Mouse (Mus musculus) midbrain, postnatal 0 days (tissue): Measurements from ENCODE around the gene Grifin. TPM values are rescaled to one million over a fixed set of nuclear protein-coding genes. Genes with fewer than 3 reads are reported as not detected.

ENCODE experiments used
- ATAC-seq: fragments of 200-750 bp; cut with Nextera tagmentation; 2 replicates; pipeline ENCODE4 v1.8.0; 2017; ENCODE audit warnings: moderate number of reproducible peaks, mild to moderate bottlenecking, moderate TSS enrichment, moderate library complexity; ENCODE audit not compliant: low FRiP score
- DNase-seq: peaks from one replicate; pipeline ENCODE4 v3.0.0-alpha.2; 2015; ENCODE audit warnings: low spot score
- H3K27ac ChIP-seq: fragments of 300-500 bp; sonication (generic); 2 replicates; pipeline ENCODE4 v1.5.1; 2014; ENCODE audit warnings: low read depth, mild to moderate bottlenecking, low read length, mixed read lengths
- H3K27me3 ChIP-seq: fragments of 300-500 bp; sonication (generic); 2 replicates; pipeline ENCODE4 v1.6.1; 2014; ENCODE audit warnings: low read length, control low read depth, mixed read lengths; ENCODE audit not compliant: insufficient read depth
- H3K36me3 ChIP-seq: fragments of 300-500 bp; sonication (generic); 2 replicates; pipeline ENCODE4 v1.6.1; 2014; ENCODE audit warnings: low read length, control low read depth, mixed read lengths; ENCODE audit not compliant: insufficient read depth
- H3K4me1 ChIP-seq: fragments of 300-500 bp; sonication (generic); 2 replicates; pipeline ENCODE4 v1.6.1; 2014; ENCODE audit warnings: mild to moderate bottlenecking, control low read depth, antibody characterized with exemption, low read length, mixed read lengths; ENCODE audit not compliant: insufficient read depth
- H3K4me2 ChIP-seq: fragments of 300-500 bp; sonication (generic); 2 replicates; pipeline ENCODE4 v1.6.1; 2014; ENCODE audit warnings: low read depth, mild to moderate bottlenecking, low read length, mixed read lengths; ENCODE audit not compliant: poor library complexity, severe bottlenecking
- H3K4me3 ChIP-seq: fragments of 300-500 bp; sonication (generic); 2 replicates; pipeline ENCODE4 v1.5.1; 2014; ENCODE audit warnings: low read depth, mild to moderate bottlenecking, low read length, moderate library complexity
- H3K9ac ChIP-seq: fragments of 300-500 bp; sonication (generic); replicated peaks from 2 replicates; pipeline ENCODE4 v1.6.1; 2014; ENCODE audit warnings: mild to moderate bottlenecking, low read length, moderate library complexity, mixed read lengths; ENCODE audit not compliant: poor library complexity, severe bottlenecking
- H3K9me3 ChIP-seq: fragments of 300-500 bp; sonication (generic); 2 replicates; pipeline ENCODE4 v1.6.1; 2016; ENCODE audit warnings: low read length, control low read depth
- CTCF ChIP-seq: IDR thresholded peaks from 2 replicates; pipeline ENCODE4 v1.5.1; 2016; ENCODE audit warnings: antibody characterized with exemption, mild to moderate bottlenecking
- WGBS: fragments of 180-500 bp; shearing (Covaris S2); extraction: QIAGEN DNeasy Blood & Tissue Kit; methylation state at CpG from one replicate; pipeline ENCODE4 v1.1.7; 2014; 5-methylcytosine and 5-hydroxymethylcytosine counted together
- polyA plus RNA-seq: library from polyadenylated mRNA; unstranded; fragments of >200 nt; fragmentation: Nextera tagmentation; extraction: Ambion mirVana; gene quantifications from 2 replicates; pipeline ENCODE4 v1.2.1, GENCODE M21; 2015
- total RNA-seq: library from RNA; depleted of rRNA; stranded (reverse); fragments of >200 nt; gene quantifications from 2 replicates; pipeline ENCODE4 v1.2.3, GENCODE M21; 2014

Grifin gene
- total and polyA plus RNA-seq, 2 experiments from 2014 or later = not detected

GRCm38 (mm10) chr5:140597787-140598186, 32.9 kb upstream of the Grifin start:
- no peak overlapping the region for H3K9ac ChIP-seq
- no peaks in the 10 kb centered on the region for H3K36me3 ChIP-seq
- ATAC-seq (no peak), DNase-seq (no peak)
- no peak overlapping the region for H3K4me2 ChIP-seq
- no peak for TF ChIP-seq CTCF
- H3K4me3 ChIP-seq = no peak overlapping the region
- WGBS = 89% methylated on average over 4 of the region's 4 CpGs
- no peaks in the 10 kb centered on the region for H3K27me3 ChIP-seq
- H3K27ac ChIP-seq = no peak overlapping the region
- no peaks in the 10 kb centered on the region for H3K4me1 ChIP-seq
- no peaks in the 10 kb centered on the region for H3K9me3 ChIP-seq

- TF ChIP-seq CTCF = no peak
- no peaks in the 10 kb centered on the region for H3K36me3 ChIP-seq
- no peaks in the 10 kb centered on the region for H3K4me1 ChIP-seq
- DNase-seq (no peak), ATAC-seq (no peak)
- H3K9ac ChIP-seq = no peak overlapping the region
- H3K4me3 ChIP-seq = no peak overlapping the region
- WGBS = 72% methylated on average over 18 of the region's 18 CpGs
- no peaks in the 10 kb centered on the region for H3K27me3 ChIP-seq
- no peak overlapping the region for H3K27ac ChIP-seq
- no peaks in the 10 kb centered on the region for H3K9me3 ChIP-seq
- no peak overlapping the region for H3K4me2 ChIP-seq
These were observed 32.2 kb upstream of the Grifin start for GRCm38 (mm10) chr5:140596927-140597588.

- no peak for ATAC-seq
- no peak overlapping the region for H3K27ac ChIP-seq
- H3K4me1 ChIP-seq = no peaks in the 10 kb centered on the region
- H3K9ac ChIP-seq = no peak overlapping the region
- H3K9me3 ChIP-seq = no peaks in the 10 kb centered on the region
- TF ChIP-seq CTCF = no peak
- H3K4me3 ChIP-seq = no peak overlapping the region
- no peaks in the 10 kb centered on the region for H3K27me3 ChIP-seq
- no peak overlapping the region for H3K4me2 ChIP-seq
- no peaks in the 10 kb centered on the region for H3K36me3 ChIP-seq
- DNase-seq = no peak
- WGBS = 78% methylated on average over 3 of the region's 3 CpGs
These were observed 31.6 kb upstream of the Grifin start for GRCm38 (mm10) chr5:140596426-140596825.

- 75% methylated on average over 5 of the region's 5 CpGs for WGBS
- Histone ChIP-seq H3K4me1 (no peaks in the 10 kb centered on the region), H3K9ac (no peak overlapping the region), H3K4me3 (no peak overlapping the region), H3K4me2 (no peak overlapping the region), H3K27ac (no peak overlapping the region), H3K9me3 (no peaks in the 10 kb centered on the region), H3K36me3 (no peaks in the 10 kb centered on the region), H3K27me3 (no peaks in the 10 kb centered on the region)
- no peak for DNase-seq
- no peak for ATAC-seq
- TF ChIP-seq CTCF = no peak
These were observed 30.0 kb upstream of the Grifin start for GRCm38 (mm10) chr5:140594846-140595245.

- TF ChIP-seq CTCF = no peak
- H3K9me3 ChIP-seq = no peaks in the 10 kb centered on the region
- no peak overlapping the region for H3K4me2 ChIP-seq
- 90% methylated on average over 16 of the region's 16 CpGs for WGBS
- H3K27ac ChIP-seq = no peak overlapping the region
- H3K27me3 ChIP-seq = no peaks in the 10 kb centered on the region
- H3K9ac ChIP-seq = no peak overlapping the region
- ATAC-seq = no peak
- H3K4me1 ChIP-seq = 0 out of 2 replicates have a peak, but pooled peaks cover under 1% of the 10 kb centered on the region
- H3K4me3 ChIP-seq = no peak overlapping the region
- H3K36me3 ChIP-seq = no peaks in the 10 kb centered on the region
- DNase-seq = no peak
These were observed 24.4 kb upstream of the Grifin start for GRCm38 (mm10) chr5:140589082-140589774.

GRCm38 (mm10) chr5:140583732-140584368, 19.0 kb upstream of the Grifin start:
- Histone ChIP-seq H3K27me3 (no peaks in the 10 kb centered on the region), H3K4me1 (peaks cover 12% of the 10 kb centered on the region), H3K9ac (no peak overlapping the region), H3K36me3 (no peaks in the 10 kb centered on the region), H3K4me2 (no peak overlapping the region), H3K9me3 (no peaks in the 10 kb centered on the region), H3K4me3 (no peak overlapping the region), H3K27ac (0 out of 2 replicates have a peak overlapping the region, but pooled peaks have one; percentile 6)
- peak; percentile 71 for DNase-seq
- peak; percentile 65 for ATAC-seq
- WGBS = 27% methylated on average over 6 of the region's 6 CpGs
- no peak for TF ChIP-seq CTCF
